Mouse (Mus musculus): ENCODE data around the gene Ak4.

Ak4 gene

GRCm38 (mm10) chr4:101511768-101512521, 92.9 kb downstream of the Ak4 start:
- DNase-seq (ENCODE audit: low read depth, low spot score), result no peak

GRCm38 (mm10) chr4:101513251-101513650, 94.2 kb downstream of the Ak4 start:
- peak; percentile 22 for DNase-seq (ENCODE audit: low read depth, low spot score)

GRCm38 (mm10) chr4:101515853-101516252, 96.8 kb downstream of the Ak4 start:
- DNase-seq (ENCODE audit: low read depth, low spot score), result no peak

Data from ZHBTc4 (cell line).